Mouse (Mus musculus): Measurements from ENCODE around the gene Pgpep1l.

DNA sequence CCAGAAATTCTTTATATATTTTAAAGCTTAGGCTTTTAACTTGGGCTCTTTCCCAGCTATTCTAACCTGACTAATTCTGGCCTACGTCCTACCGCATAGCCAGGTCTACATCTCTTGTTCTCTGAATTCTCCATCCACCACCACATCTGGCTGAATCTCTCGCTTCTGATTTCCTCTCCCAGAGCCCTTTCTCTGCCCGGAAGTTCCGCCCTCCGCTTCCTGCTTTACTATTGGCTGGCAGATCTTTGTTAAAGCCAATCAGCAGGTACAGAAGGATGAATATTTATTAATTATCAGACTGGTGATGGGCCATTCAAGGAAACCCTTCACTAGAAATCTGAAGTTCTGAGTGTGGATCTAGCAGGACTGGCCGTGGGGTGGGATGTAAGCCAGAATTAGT lies 37.1 kb upstream of the Pgpep1l start:
- TF ChIP-seq CTCF (IDR thresholded peaks at IDR 0.05; ENCODE audit: extremely low read depth, insufficient read depth, insufficient read length, insufficient replicate concordance) (no peak), POLR2A (IDR thresholded peaks at IDR 0.05; ENCODE audit: low read depth, low read length) (no peak)

All from spleen, adult 2 months (tissue).